Mouse (Mus musculus) spleen, adult 12 weeks (tissue): ENCODE data around the gene Cass4.

ENCODE experiments used
- DNase-seq: peaks from one replicate; pipeline ENCODE4 v3.0.0; 2022; ENCODE audit warnings: low spot score

Cass4 gene

GRCm38 (mm10) chr2:172393391-172394051 is at the start of gene Cass4:
Cass4 (plus strand) TSS chr2:172393794.
- peak; percentile 22 for DNase-seq

GRCm38 (mm10) chr2:172344669-172345068 is 48.9 kb upstream of the Cass4 start:
- no peak for DNase-seq

GRCm38 (mm10) chr2:172345258-172345738 is 48.3 kb upstream of the Cass4 start, which contains the start of gene Fam210b:
Fam210b (plus strand) TSS chr2:172345565.
- DNase-seq = peak; percentile 95

- peak; percentile 14 for DNase-seq
Observed at GRCm38 (mm10) chr2:172346034-172346929, 47.3 kb upstream of the Cass4 start.

GRCm38 (mm10) chr2:172346933-172347611 is 46.5 kb upstream of the Cass4 start:
- DNase-seq = peak; percentile 35

- DNase-seq = peak; percentile 57
Observed at GRCm38 (mm10) chr2:172348297-172348950, 45.2 kb upstream of the Cass4 start.

- DNase-seq = no peak
Observed at GRCm38 (mm10) chr2:172349776-172350175, 43.8 kb upstream of the Cass4 start.

- DNase-seq = no peak
Observed at GRCm38 (mm10) chr2:172350773-172351172, 42.8 kb upstream of the Cass4 start.

- DNase-seq = no peak
Observed at GRCm38 (mm10) chr2:172353218-172353617, 40.4 kb upstream of the Cass4 start.

- DNase-seq = no peak
Observed at GRCm38 (mm10) chr2:172354761-172355160, 38.8 kb upstream of the Cass4 start.

- no peak for DNase-seq
Observed at GRCm38 (mm10) chr2:172355833-172356232, 37.8 kb upstream of the Cass4 start.

- DNase-seq = no peak
Observed at GRCm38 (mm10) chr2:172363176-172363575, 30.4 kb upstream of the Cass4 start.

GRCm38 (mm10) chr2:172370411-172371223 is 23.0 kb upstream of the Cass4 start, which contains the start of the genes Aurka and Cstf1:
Aurka (minus strand) TSS chr2:172370535.
Cstf1 (plus strand) TSS chr2:172370681.
- DNase-seq = peak; percentile 94

GRCm38 (mm10) chr2:172371258-172371657 is 22.3 kb upstream of the Cass4 start:
- no peak for DNase-seq

- no peak for DNase-seq
Observed at GRCm38 (mm10) chr2:172376551-172376950, 17.0 kb upstream of the Cass4 start.

GRCm38 (mm10) chr2:172376999-172377515 is 16.5 kb upstream of the Cass4 start:
- DNase-seq = no peak

GRCm38 (mm10) chr2:172378332-172378731 is 15.3 kb upstream of the Cass4 start:
- peak; percentile 18 for DNase-seq

GRCm38 (mm10) chr2:172380513-172380912 is 13.1 kb upstream of the Cass4 start:
- DNase-seq = no peak

GRCm38 (mm10) chr2:172381341-172381740 is 12.3 kb upstream of the Cass4 start:
- DNase-seq = no peak

GRCm38 (mm10) chr2:172381898-172382297 is 11.7 kb upstream of the Cass4 start:
- DNase-seq = no peak

- no peak for DNase-seq
Observed at GRCm38 (mm10) chr2:172384715-172385114, 8.9 kb upstream of the Cass4 start.
